Mouse (Mus musculus): Measurements from ENCODE around the gene Kcnab1.

Gene Kcnab1

GRCm38 (mm10) chr3:65316738-65317137 lies 207.6 kb downstream of the Kcnab1 start:
- no peak for DNase-seq (ENCODE audit: low spot score)

- DNase-seq (ENCODE audit: low spot score) = no peak
These were observed 208.8 kb downstream of the Kcnab1 start for GRCm38 (mm10) chr3:65317876-65318537.

- no peak for DNase-seq (ENCODE audit: low spot score)
These were observed 210.2 kb downstream of the Kcnab1 start for GRCm38 (mm10) chr3:65319248-65320008.

GRCm38 (mm10) chr3:65320990-65321389 lies 211.8 kb downstream of the Kcnab1 start:
- DNase-seq (ENCODE audit: low spot score) = no peak

GRCm38 (mm10) chr3:65321981-65322779 lies 213.0 kb downstream of the Kcnab1 start:
- DNase-seq (ENCODE audit: low spot score) = no peak

- DNase-seq (ENCODE audit: low spot score) = no peak
These were observed 216.1 kb downstream of the Kcnab1 start for GRCm38 (mm10) chr3:65325254-65325653.

GRCm38 (mm10) chr3:65328814-65329213 lies 219.6 kb downstream of the Kcnab1 start:
- no peak for DNase-seq (ENCODE audit: low spot score)

- no peak for DNase-seq (ENCODE audit: low spot score)
These were observed 228.8 kb downstream of the Kcnab1 start for GRCm38 (mm10) chr3:65337835-65338464.

- no peak for DNase-seq (ENCODE audit: low spot score)
These were observed 231.2 kb downstream of the Kcnab1 start for GRCm38 (mm10) chr3:65340173-65340951.

- DNase-seq (ENCODE audit: low spot score) = no peak
These were observed 237.0 kb downstream of the Kcnab1 start for GRCm38 (mm10) chr3:65346176-65346575.

- DNase-seq (ENCODE audit: low spot score) = no peak
These were observed 243.3 kb downstream of the Kcnab1 start for GRCm38 (mm10) chr3:65352278-65353127.

- DNase-seq (ENCODE audit: low spot score) = no peak
These were observed 244.3 kb downstream of the Kcnab1 start for GRCm38 (mm10) chr3:65353263-65354037.

- DNase-seq (ENCODE audit: low spot score) = no peak
These were observed 246.3 kb downstream of the Kcnab1 start for GRCm38 (mm10) chr3:65355479-65355878.

GRCm38 (mm10) chr3:65358275-65358674 lies 249.1 kb downstream of the Kcnab1 start:
- DNase-seq (ENCODE audit: low spot score) = no peak

GRCm38 (mm10) chr3:65358841-65359240 lies 249.7 kb downstream of the Kcnab1 start:
- no peak for DNase-seq (ENCODE audit: low spot score)

GRCm38 (mm10) chr3:65360163-65360969 lies 251.2 kb downstream of the Kcnab1 start:
- DNase-seq (ENCODE audit: low spot score) = no peak

GRCm38 (mm10) chr3:65363438-65363837 lies 254.3 kb downstream of the Kcnab1 start:
- DNase-seq (ENCODE audit: low spot score) = no peak

- DNase-seq (ENCODE audit: low spot score) = no peak
These were observed 256.0 kb downstream of the Kcnab1 start for GRCm38 (mm10) chr3:65365184-65365583.

Data from left cerebral cortex, adult 11 months (tissue).